Mouse (Mus musculus): ENCODE measurements around the gene Wdr75. TPM values are rescaled to one million over a fixed set of nuclear protein-coding genes. Genes with fewer than 3 reads are reported as not detected.

Gene Wdr75
- 24.6 and 34.5 TPM in 2 replicates for polyA plus RNA-seq (2012; rRNA removed)

GRCm38 (mm10) chr1:45794969-45795908 lies at the start of gene Wdr75:
Wdr75 (plus strand) TSS chr1:45795166.
- Histone ChIP-seq H3K4me3 (ENCODE audit: control insufficient read depth, low read depth, low read length) (peak within 1 kb of the TSS; percentile 99), H3K27me3 (ENCODE audit: control insufficient read depth, insufficient read depth, low read length) (no peaks in the 10 kb centered on the region), H3K36me3 (ENCODE audit: control insufficient read depth, insufficient read depth, low read length) (no peaks in the 10 kb centered on the region), H3K27ac (ENCODE audit: control insufficient read depth, insufficient read depth, low read depth, low read length) (peak within 1 kb of the TSS; percentile 98), H3K4me1 (ENCODE audit: control insufficient read depth, insufficient read depth, low read length) (no peaks in the 10 kb centered on the region)
- TF ChIP-seq CTCF (IDR thresholded peaks at IDR 0.05; ENCODE audit: control insufficient read depth, insufficient read depth, insufficient replicate concordance, low read depth, low read length) (no peak), POLR2A (IDR thresholded peaks at IDR 0.05; ENCODE audit: control insufficient read depth, low read depth, low read length) (peak; percentile 90)

- H3K36me3 ChIP-seq (ENCODE audit: control insufficient read depth, insufficient read depth, low read length), result no peaks in the 10 kb centered on the region
- H3K4me3 ChIP-seq (ENCODE audit: control insufficient read depth, low read depth, low read length), result no peak overlapping the region
- H3K27ac ChIP-seq (ENCODE audit: control insufficient read depth, insufficient read depth, low read depth, low read length), result no peak overlapping the region
- TF ChIP-seq POLR2A (IDR thresholded peaks at IDR 0.05; ENCODE audit: control insufficient read depth, low read depth, low read length) (no peak), CTCF (IDR thresholded peaks at IDR 0.05; ENCODE audit: control insufficient read depth, insufficient read depth, insufficient replicate concordance, low read depth, low read length) (no peak)
- H3K4me1 ChIP-seq (ENCODE audit: control insufficient read depth, insufficient read depth, low read length), result no peaks in the 10 kb centered on the region
- H3K27me3 ChIP-seq (ENCODE audit: control insufficient read depth, insufficient read depth, low read length), result no peaks in the 10 kb centered on the region
These were observed 39.1 kb upstream of the Wdr75 start for GRCm38 (mm10) chr1:45755902-45756301.

GRCm38 (mm10) chr1:45756707-45757106 lies 38.3 kb upstream of the Wdr75 start:
- TF ChIP-seq CTCF (IDR thresholded peaks at IDR 0.05; ENCODE audit: control insufficient read depth, insufficient read depth, insufficient replicate concordance, low read depth, low read length) (no peak), POLR2A (IDR thresholded peaks at IDR 0.05; ENCODE audit: control insufficient read depth, low read depth, low read length) (no peak)
- Histone ChIP-seq H3K4me3 (ENCODE audit: control insufficient read depth, low read depth, low read length) (no peak overlapping the region), H3K4me1 (ENCODE audit: control insufficient read depth, insufficient read depth, low read length) (no peaks in the 10 kb centered on the region), H3K27me3 (ENCODE audit: control insufficient read depth, insufficient read depth, low read length) (no peaks in the 10 kb centered on the region), H3K36me3 (ENCODE audit: control insufficient read depth, insufficient read depth, low read length) (no peaks in the 10 kb centered on the region), H3K27ac (ENCODE audit: control insufficient read depth, insufficient read depth, low read depth, low read length) (no peak overlapping the region)

GRCm38 (mm10) chr1:45758011-45758410 lies 37.0 kb upstream of the Wdr75 start:
- H3K36me3 ChIP-seq (ENCODE audit: control insufficient read depth, insufficient read depth, low read length), result no peaks in the 10 kb centered on the region
- H3K27ac ChIP-seq (ENCODE audit: control insufficient read depth, insufficient read depth, low read depth, low read length), result no peak overlapping the region
- H3K4me3 ChIP-seq (ENCODE audit: control insufficient read depth, low read depth, low read length), result no peak overlapping the region
- no peak for TF ChIP-seq POLR2A (IDR thresholded peaks at IDR 0.05; ENCODE audit: control insufficient read depth, low read depth, low read length)
- TF ChIP-seq CTCF (IDR thresholded peaks at IDR 0.05; ENCODE audit: control insufficient read depth, insufficient read depth, insufficient replicate concordance, low read depth, low read length), result no peak
- H3K4me1 ChIP-seq (ENCODE audit: control insufficient read depth, insufficient read depth, low read length), result no peaks in the 10 kb centered on the region
- no peaks in the 10 kb centered on the region for H3K27me3 ChIP-seq (ENCODE audit: control insufficient read depth, insufficient read depth, low read length)

GRCm38 (mm10) chr1:45760667-45761467 lies 34.1 kb upstream of the Wdr75 start:
- Histone ChIP-seq H3K4me1 (ENCODE audit: control insufficient read depth, insufficient read depth, low read length) (no peaks in the 10 kb centered on the region), H3K36me3 (ENCODE audit: control insufficient read depth, insufficient read depth, low read length) (no peaks in the 10 kb centered on the region), H3K27me3 (ENCODE audit: control insufficient read depth, insufficient read depth, low read length) (no peaks in the 10 kb centered on the region), H3K4me3 (ENCODE audit: control insufficient read depth, low read depth, low read length) (no peak overlapping the region), H3K27ac (ENCODE audit: control insufficient read depth, insufficient read depth, low read depth, low read length) (no peak overlapping the region)
- TF ChIP-seq CTCF (IDR thresholded peaks at IDR 0.05; ENCODE audit: control insufficient read depth, insufficient read depth, insufficient replicate concordance, low read depth, low read length) (no peak), POLR2A (IDR thresholded peaks at IDR 0.05; ENCODE audit: control insufficient read depth, low read depth, low read length) (no peak)

- no peak for TF ChIP-seq CTCF (IDR thresholded peaks at IDR 0.05; ENCODE audit: control insufficient read depth, insufficient read depth, insufficient replicate concordance, low read depth, low read length)
- no peak for TF ChIP-seq POLR2A (IDR thresholded peaks at IDR 0.05; ENCODE audit: control insufficient read depth, low read depth, low read length)
- Histone ChIP-seq H3K4me1 (ENCODE audit: control insufficient read depth, insufficient read depth, low read length) (no peaks in the 10 kb centered on the region), H3K4me3 (ENCODE audit: control insufficient read depth, low read depth, low read length) (no peak overlapping the region), H3K27ac (ENCODE audit: control insufficient read depth, insufficient read depth, low read depth, low read length) (no peak overlapping the region), H3K36me3 (ENCODE audit: control insufficient read depth, insufficient read depth, low read length) (no peaks in the 10 kb centered on the region), H3K27me3 (ENCODE audit: control insufficient read depth, insufficient read depth, low read length) (no peaks in the 10 kb centered on the region)
These were observed 33.5 kb upstream of the Wdr75 start for GRCm38 (mm10) chr1:45761468-45761795.

GRCm38 (mm10) chr1:45765678-45766077 lies 29.3 kb upstream of the Wdr75 start:
- no peak overlapping the region for H3K27ac ChIP-seq (ENCODE audit: control insufficient read depth, insufficient read depth, low read depth, low read length)
- peaks cover 7% of the 10 kb centered on the region; the same call in 1 of the 2 replicates for H3K4me1 ChIP-seq (ENCODE audit: control insufficient read depth, insufficient read depth, low read length)
- no peaks in the 10 kb centered on the region for H3K36me3 ChIP-seq (ENCODE audit: control insufficient read depth, insufficient read depth, low read length)
- H3K27me3 ChIP-seq (ENCODE audit: control insufficient read depth, insufficient read depth, low read length), result no peaks in the 10 kb centered on the region; the same call in none of the 2 replicates
- H3K4me3 ChIP-seq (ENCODE audit: control insufficient read depth, low read depth, low read length), result no peak overlapping the region
- TF ChIP-seq CTCF (IDR thresholded peaks at IDR 0.05; ENCODE audit: control insufficient read depth, insufficient read depth, insufficient replicate concordance, low read depth, low read length) (no peak), POLR2A (IDR thresholded peaks at IDR 0.05; ENCODE audit: control insufficient read depth, low read depth, low read length) (no peak)

All from testis, adult 2 months (tissue).